ENCODE assay signal across 29 mouse cellular contexts in genomic region chr5:110704004-110704403, GRCm38 (mm10). TPM values are rescaled to one million over a fixed set of nuclear protein-coding genes. Genes with fewer than 3 reads are reported as not detected.
DNase-seq lines count a peak whose midpoint lies in the region; ATAC-seq and TF ChIP-seq lines count a peak whose summit lies in the region.
"Had no signal": no experiment of that assay in that cellular context is flagged by ENCODE, and none has a peak within 500 bp of the region (broad histone marks: within the 10 kb centered on the region; RNA-seq: fewer than 3 reads in every experiment).

No protein-coding gene starts in this region.

- H3K36me3 ChIP-seq in lung, postnatal 0 days (ENCODE audit: insufficient read depth, low read length), result peaks cover 74% of the 10 kb centered on the region

- H3K27ac ChIP-seq in lung, postnatal 0 days (ENCODE audit: low read length), result no peak overlapping the region
- H3K27ac ChIP-seq: heart, adult 2 months; heart, embryonic 13.5 days; intestine, embryonic 15.5 days; layer of hippocampus, adult 2 months; liver, embryonic 12.5 days; neural tube, embryonic 12.5 days had no signal

- TF ChIP-seq EP300 in lung, postnatal 0 days (IDR thresholded peaks at IDR 0.05), result 0 out of 2 replicates have a peak, but pooled peaks have one; percentile 46

- WGBS in lung, postnatal 0 days, result 34% methylated on average over 1 of the region's 1 CpGs

- no peak overlapping the region for H3K4me2 ChIP-seq in lung, postnatal 0 days (replicated peaks; ENCODE audit: low read depth, low read length)
- H3K4me2 ChIP-seq: heart, embryonic 13.5 days; intestine, embryonic 15.5 days; liver, embryonic 12.5 days; midbrain, embryonic 11.5 days; neural tube, embryonic 12.5 days had no signal

- in situ Hi-C loops in Patski (cut with MboI; ENCODE audit: low pct_unique_long_range_greater_than_20kb), result no loop called here

- ATAC-seq in lung, postnatal 0 days, result peak; percentile 76
- ATAC-seq in Patski, result no peak
- ATAC-seq in activated CD4-positive, CD25-positive, alpha-beta regulatory T cell, adult 4 months, result no peak
- ATAC-seq: forebrain, embryonic 14.5 days; hindbrain, embryonic 16.5 days; intestine, embryonic 15.5 days; liver, embryonic 12.5 days; liver, postnatal 0 days had no signal

- TF ChIP-seq CTCF in lung, postnatal 0 days (IDR thresholded peaks at IDR 0.05), result no peak
- TF ChIP-seq CTCF in Patski (IDR thresholded peaks at IDR 0.05), result no peak

- no peak overlapping the region for H3K4me3 ChIP-seq in lung, postnatal 0 days (ENCODE audit: low read depth, low read length)
- H3K4me3 ChIP-seq: heart, adult 2 months; heart, embryonic 13.5 days; intestine, embryonic 15.5 days; layer of hippocampus, adult 2 months; liver, embryonic 12.5 days; myocyte; neural tube, embryonic 12.5 days had no signal

- H3K9me3 ChIP-seq in lung, postnatal 0 days (ENCODE audit: low read length), result no peaks in the 10 kb centered on the region
- H3K9me3 ChIP-seq: heart, embryonic 13.5 days; intestine, embryonic 15.5 days; liver, embryonic 12.5 days; neural tube, embryonic 12.5 days had no signal

- H3K27me3 ChIP-seq in lung, postnatal 0 days (replicated peaks; ENCODE audit: insufficient read depth, low read length), result no peaks in the 10 kb centered on the region
- H3K27me3 ChIP-seq in Patski, result no peaks in the 10 kb centered on the region
- H3K27me3 ChIP-seq: heart, embryonic 13.5 days; intestine, embryonic 15.5 days; liver, embryonic 12.5 days; neural tube, embryonic 12.5 days had no signal

- CTCF ChIA-PET in Patski (lab: Charles Lee), result interaction anchor here (1.0 to 1.8 kb wide), 3 partner anchors 10 to 68 kb away, joined by 3 to 5 read pairs (median 3); no protein-coding TSS in a partner anchor

- no peaks in the 10 kb centered on the region for H3K4me1 ChIP-seq in lung, postnatal 0 days (ENCODE audit: insufficient read depth, low read depth, low read length)
- H3K4me1 ChIP-seq: heart, embryonic 13.5 days; intestine, embryonic 15.5 days; liver, embryonic 12.5 days; neural tube, embryonic 12.5 days had no signal

- POLR2A ChIA-PET in Patski (lab: Charles Lee), result no interaction called here

- peak; percentile 68 for DNase-seq in lung, postnatal 0 days (ENCODE audit: low spot score)
- no peak for DNase-seq in lung, postnatal 4 days
- peak; percentile 35 for DNase-seq in A20 (ENCODE audit: low read depth, low spot score)
- peak; percentile 6 for DNase-seq in Patski (ENCODE audit: low read depth, low spot score)
- no peak for DNase-seq in left cerebral cortex, adult 18-20 months (ENCODE audit: low spot score in 2 of 2)
- DNase-seq: adrenal gland, postnatal 10 days; cerebellum, adult 11 months; cerebellum, adult 9-10 months; cerebellum, postnatal 36 days; gastrocnemius, postnatal 25 days; heart, adult 2 months; heart, postnatal 14 days; kidney, adult 2 months; kidney, postnatal 36 days; left cerebral cortex, postnatal 4 days; liver, postnatal 0 days; right cerebral cortex, postnatal 4 days; thymus, adult 2 months; thymus, postnatal 4 days had no signal

- H3K9ac ChIP-seq in lung, postnatal 0 days (replicated peaks; ENCODE audit: low read depth), result no peak overlapping the region
- H3K9ac ChIP-seq: heart, embryonic 13.5 days; intestine, embryonic 15.5 days; liver, embryonic 12.5 days; liver, postnatal 0 days; neural tube, embryonic 12.5 days had no signal

RNA-seq across cellular contexts. Expression of gene Ddx51, which starts 50.8 kb away (rescaled TPM):
- polyA plus RNA-seq in lung, postnatal 0 days (2015; fragmentation: Nextera tagmentation; extraction: Ambion mirVana), result 7.3 and 7.4 TPM in 2 replicates
- polyA plus RNA-seq in Patski (2021), result 29.3 TPM
- total RNA-seq in left cerebral cortex, adult 18-20 months (2021), result 10 to 100 TPM; 22.2 to 24.7 TPM
- 1 to 10 TPM; 2.9 to 3.8 TPM for polyA plus RNA-seq in activated CD4-positive, CD25-positive, alpha-beta regulatory T cell, adult 4 months (2017; shearing (Covaris generic))

RNA-seq across cellular contexts. Expression of gene Noc4l, which starts 50.8 kb away (rescaled TPM):
- 16.2 and 18.9 TPM in 2 replicates for polyA plus RNA-seq in lung, postnatal 0 days (2015; fragmentation: Nextera tagmentation; extraction: Ambion mirVana)
- 42.0 TPM for polyA plus RNA-seq in Patski (2021)
- 10 to 100 TPM; 25.2 to 28.3 TPM for total RNA-seq in left cerebral cortex, adult 18-20 months (2021)
- 10 to 100 TPM; 38.9 to 43.6 TPM for polyA plus RNA-seq in activated CD4-positive, CD25-positive, alpha-beta regulatory T cell, adult 4 months (2017; shearing (Covaris generic))

Comparison
In these comparisons a context has a peak if more than half of its experiments do, and no peak if none do; other contexts are left out.
1. DNase-seq: peak in lung, postnatal 0 days (single experiment), A20 (single experiment) and Patski (single experiment); none in lung, postnatal 4 days (0 of 2) and left cerebral cortex, adult 18-20 months (0 of 2).